Mouse (Mus musculus) lung, postnatal 0 days (tissue): ENCODE measurements around the gene Prr22. TPM values are rescaled to one million over a fixed set of nuclear protein-coding genes. Genes with fewer than 3 reads are reported as not detected.

Experiments used
- ATAC-seq: fragments of 200-750 bp; cut with Nextera tagmentation; 2 replicates; pipeline ENCODE4 v1.8.0; 2017; ENCODE audit warnings: moderate library complexity
- DNase-seq: peaks from one replicate; pipeline ENCODE4 v3.0.0-alpha.2; 2016; ENCODE audit warnings: low spot score
- H3K27ac ChIP-seq: fragments of 300-500 bp; sonication (generic); 2 replicates; pipeline ENCODE4 v1.5.1; 2014; ENCODE audit warnings: antibody characterized with exemption, mild to moderate bottlenecking, low read length, mixed read lengths
- H3K27me3 ChIP-seq: fragments of 300-500 bp; sonication (generic); replicated peaks from 2 replicates; pipeline ENCODE4 v1.6.1; 2014; ENCODE audit warnings: low read length, mixed read lengths; ENCODE audit not compliant: insufficient read depth
- H3K36me3 ChIP-seq: fragments of 300-500 bp; sonication (generic); 2 replicates; pipeline ENCODE4 v1.6.1; 2014; ENCODE audit warnings: low read length, mixed read lengths; ENCODE audit not compliant: insufficient read depth
- H3K4me1 ChIP-seq: fragments of 300-500 bp; sonication (generic); 2 replicates; pipeline ENCODE4 v1.6.1; 2014; ENCODE audit warnings: antibody characterized with exemption, low read depth, low read length, mixed read lengths; ENCODE audit not compliant: insufficient read depth
- H3K4me2 ChIP-seq: fragments of 300-500 bp; sonication (generic); replicated peaks from 2 replicates; pipeline ENCODE4 v1.6.1; 2014; ENCODE audit warnings: low read depth, mild to moderate bottlenecking, low read length, moderate library complexity, mixed read lengths
- H3K4me3 ChIP-seq: fragments of 300-500 bp; sonication (generic); 2 replicates; pipeline ENCODE4 v1.5.1; 2014; ENCODE audit warnings: low read depth, low read length
- H3K9ac ChIP-seq: fragments of 300-500 bp; sonication (generic); replicated peaks from 2 replicates; pipeline ENCODE4 v1.6.1; 2014; ENCODE audit warnings: low read depth, mild to moderate bottlenecking
- H3K9me3 ChIP-seq: fragments of 300-500 bp; sonication (generic); 2 replicates; pipeline ENCODE4 v1.6.1; 2016; ENCODE audit warnings: low read length, mixed read lengths
- CTCF ChIP-seq: IDR thresholded peaks from 2 replicates; pipeline ENCODE4 v1.5.1; 2016; ENCODE audit warnings: antibody characterized with exemption, mild to moderate bottlenecking
- EP300 ChIP-seq: IDR thresholded peaks from 2 replicates; pipeline ENCODE4 v1.6.1; 2016; ENCODE audit warnings: antibody characterized with exemption, mild to moderate bottlenecking, control low read depth
- WGBS: fragments of 180-500 bp; shearing (Covaris S2); extraction: QIAGEN DNeasy Blood & Tissue Kit; methylation state at CpG from one replicate; pipeline ENCODE4 v1.1.7; 2014; 5-methylcytosine and 5-hydroxymethylcytosine counted together
- polyA plus RNA-seq: library from polyadenylated mRNA; unstranded; fragments of >200 nt; fragmentation: Nextera tagmentation; extraction: Ambion mirVana; gene quantifications from 2 replicates; pipeline ENCODE4 v1.2.1, GENCODE M21; 2015

The Prr22 gene
- polyA plus RNA-seq, 1 experiment from 2014 or later, result 0.23 TPM

DNA sequence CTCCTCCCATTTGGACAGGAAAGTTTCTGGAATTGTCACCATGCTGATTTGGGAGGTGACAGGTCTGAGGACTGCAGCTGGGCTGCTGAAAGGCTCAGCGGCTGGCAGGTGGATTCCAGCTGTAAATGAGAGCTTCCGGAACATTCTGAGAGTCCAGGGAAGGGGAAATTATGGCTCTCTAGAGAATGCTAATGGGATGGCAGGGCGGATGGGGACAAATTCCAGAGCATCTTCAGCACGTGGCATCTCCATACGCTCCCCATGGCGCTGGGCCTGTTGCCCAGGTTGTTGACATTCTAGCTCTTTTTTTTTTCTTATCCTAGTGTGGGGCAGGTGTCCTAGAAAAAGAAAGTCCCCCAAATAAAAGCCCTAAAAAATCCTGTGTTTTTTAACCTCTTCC lies 40.9 kb upstream of the Prr22 start:
- ATAC-seq (no peak), DNase-seq (no peak)
- Histone ChIP-seq H3K27me3 (no peaks in the 10 kb centered on the region), H3K27ac (no peak overlapping the region), H3K4me1 (no peaks in the 10 kb centered on the region), H3K9ac (no peak overlapping the region), H3K4me2 (no peak overlapping the region), H3K9me3 (no peaks in the 10 kb centered on the region), H3K4me3 (no peak overlapping the region), H3K36me3 (no peaks in the 10 kb centered on the region)
- TF ChIP-seq CTCF (no peak), EP300 (no peak)
- 38% methylated on average over 6 of the region's 6 CpGs for WGBS

DNA sequence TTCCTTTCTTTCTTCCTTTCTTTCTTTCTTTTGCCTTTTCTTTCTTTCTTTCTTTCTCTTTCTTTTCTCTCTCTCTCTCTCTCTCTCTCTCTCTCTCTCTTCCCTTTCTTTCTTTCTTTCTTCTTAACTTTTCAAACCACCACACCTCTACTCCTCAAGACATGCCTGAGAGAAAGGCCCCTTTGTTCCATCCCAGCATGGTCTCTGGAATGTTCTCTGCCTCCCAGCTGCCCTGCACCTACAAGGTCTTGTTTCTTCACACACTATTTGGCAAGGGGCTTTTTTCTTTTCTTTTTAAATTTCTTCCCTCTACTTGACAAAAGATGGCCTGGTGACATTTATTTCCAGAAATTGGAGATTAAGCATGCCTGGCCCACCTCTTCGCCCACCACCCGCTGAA lies 40.4 kb upstream of the Prr22 start:
- Histone ChIP-seq H3K27ac (no peak overlapping the region), H3K9ac (no peak overlapping the region), H3K4me3 (no peak overlapping the region), H3K4me1 (no peaks in the 10 kb centered on the region), H3K9me3 (no peaks in the 10 kb centered on the region), H3K4me2 (no peak overlapping the region), H3K27me3 (no peaks in the 10 kb centered on the region), H3K36me3 (no peaks in the 10 kb centered on the region)
- ATAC-seq (no peak), DNase-seq (no peak)
- TF ChIP-seq EP300 (no peak), CTCF (no peak)
- WGBS, result 56% methylated on average over 2 of the region's 2 CpGs

DNA sequence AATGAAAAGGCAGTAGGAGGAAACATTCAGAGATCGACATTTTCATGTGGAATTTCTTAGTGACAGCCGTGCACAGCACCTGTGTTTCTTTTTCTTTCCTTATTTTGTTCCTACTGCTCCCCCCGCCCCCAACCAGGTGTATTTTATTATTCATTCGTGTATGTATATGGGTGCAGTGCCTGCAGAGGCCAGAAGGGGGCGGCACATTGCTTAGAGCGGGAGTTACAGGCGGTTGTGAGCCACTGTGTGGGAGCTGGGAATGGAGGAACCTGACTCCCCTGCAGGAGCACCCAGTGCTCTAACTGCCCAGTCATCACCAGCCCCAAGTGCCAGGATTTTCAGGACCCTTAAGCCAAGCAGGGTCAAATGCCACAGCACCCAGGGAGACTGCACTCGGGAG lies 33.5 kb upstream of the Prr22 start:
- H3K4me3 ChIP-seq, result no peak overlapping the region
- no peak overlapping the region for H3K9ac ChIP-seq
- H3K4me1 ChIP-seq, result no peaks in the 10 kb centered on the region
- no peak for TF ChIP-seq EP300
- TF ChIP-seq CTCF, result peak; percentile 51
- DNase-seq (no peak), ATAC-seq (no peak)
- no peak overlapping the region for H3K27ac ChIP-seq
- H3K27me3 ChIP-seq, result no peaks in the 10 kb centered on the region
- no peak overlapping the region for H3K4me2 ChIP-seq
- H3K36me3 ChIP-seq, result no peaks in the 10 kb centered on the region
- no peaks in the 10 kb centered on the region for H3K9me3 ChIP-seq
- WGBS, result 42% methylated on average over 8 of the region's 8 CpGs

DNA sequence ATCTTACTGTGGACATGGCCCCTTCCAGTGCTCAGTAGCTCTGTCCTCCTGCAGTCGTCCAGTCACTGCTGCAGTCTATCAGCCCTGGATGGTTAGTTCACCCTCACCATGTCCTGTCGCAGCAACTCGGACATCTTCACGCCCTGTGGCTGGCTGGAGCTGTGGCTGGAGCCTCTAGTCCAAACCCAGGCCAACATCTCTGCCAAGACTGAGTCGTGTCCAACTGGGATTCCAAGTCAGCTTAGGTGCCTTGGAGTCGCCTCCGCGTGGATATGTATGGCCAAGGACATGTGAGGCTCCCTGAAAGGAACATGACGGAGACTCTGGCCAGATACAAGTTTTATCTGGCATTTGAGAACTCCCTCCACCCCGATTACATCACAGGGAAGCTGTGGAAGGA lies 31.8 kb upstream of the Prr22 start:
- ATAC-seq (no peak), DNase-seq (no peak)
- no peaks in the 10 kb centered on the region for H3K27me3 ChIP-seq
- no peak overlapping the region for H3K9ac ChIP-seq
- TF ChIP-seq CTCF, result no peak
- no peak for TF ChIP-seq EP300
- H3K36me3 ChIP-seq, result no peaks in the 10 kb centered on the region
- no peak overlapping the region for H3K4me3 ChIP-seq
- no peaks in the 10 kb centered on the region for H3K4me1 ChIP-seq
- 71% methylated on average over 10 of the region's 10 CpGs for WGBS
- no peak overlapping the region for H3K27ac ChIP-seq
- no peak overlapping the region for H3K4me2 ChIP-seq
- no peaks in the 10 kb centered on the region for H3K9me3 ChIP-seq

DNA sequence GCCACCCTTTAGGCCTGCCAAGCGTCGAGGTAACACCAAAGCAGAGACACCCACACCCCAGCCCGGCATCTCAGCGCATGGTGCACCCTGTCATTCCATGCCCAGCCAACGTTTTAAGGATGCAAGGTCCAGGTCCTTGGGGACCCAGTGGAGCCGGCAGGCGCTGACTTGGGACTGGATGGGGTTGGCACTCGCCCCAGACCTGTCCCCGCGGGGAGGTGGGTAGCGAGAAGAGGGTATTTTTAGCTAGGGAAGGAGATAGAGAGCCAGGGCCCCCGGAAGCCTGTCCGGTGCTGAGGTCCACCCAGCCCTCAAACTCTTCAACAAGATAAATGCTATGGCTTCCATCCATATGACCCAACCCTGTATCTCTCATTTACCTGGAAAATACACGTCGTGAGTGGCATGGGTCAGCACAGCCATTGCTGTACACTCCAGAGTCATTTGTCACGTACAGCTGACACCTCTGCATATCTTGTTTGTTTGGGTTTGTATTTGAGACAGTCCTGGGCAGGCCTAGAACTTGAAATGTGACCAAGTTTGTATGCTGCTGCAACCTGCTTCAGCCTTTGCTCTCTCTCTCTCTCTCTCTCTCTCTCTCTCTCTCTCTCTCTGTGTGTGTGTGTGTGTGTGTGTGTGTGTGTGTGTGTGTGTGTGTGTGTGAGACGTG lies 29.8 kb upstream of the Prr22 start:
- H3K9ac ChIP-seq, result no peak overlapping the region
- ATAC-seq (no peak), DNase-seq (no peak)
- 72% methylated on average over 17 of the region's 17 CpGs for WGBS
- H3K27ac ChIP-seq, result no peak overlapping the region
- no peak overlapping the region for H3K4me3 ChIP-seq
- H3K36me3 ChIP-seq, result no peaks in the 10 kb centered on the region
- no peak overlapping the region for H3K4me2 ChIP-seq
- no peaks in the 10 kb centered on the region for H3K9me3 ChIP-seq
- TF ChIP-seq EP300 (no peak), CTCF (no peak)
- H3K4me1 ChIP-seq, result no peaks in the 10 kb centered on the region
- no peaks in the 10 kb centered on the region for H3K27me3 ChIP-seq

DNA sequence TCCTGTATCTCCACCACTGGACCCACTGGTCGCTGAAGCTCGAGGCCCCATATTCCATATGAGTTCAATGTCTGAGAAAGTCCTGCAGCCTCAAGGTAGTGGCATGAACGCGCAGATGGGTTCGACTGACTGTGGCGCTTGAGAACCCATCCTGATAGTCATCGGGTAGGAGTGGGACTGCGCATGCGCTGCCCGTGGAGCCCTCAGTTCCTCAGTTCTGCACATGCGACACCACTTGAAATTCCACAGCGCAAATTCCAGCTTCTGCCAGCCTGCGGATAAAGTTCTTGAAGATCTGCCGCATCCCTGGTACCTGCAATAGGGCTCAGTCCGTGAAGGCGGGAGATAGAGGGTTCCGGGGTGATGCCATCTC lies 29.3 kb upstream of the Prr22 start:
- H3K4me3 ChIP-seq, result no peak overlapping the region
- no peaks in the 10 kb centered on the region for H3K9me3 ChIP-seq
- TF ChIP-seq CTCF, result no peak
- no peak for TF ChIP-seq EP300
- DNase-seq (peak; percentile 21), ATAC-seq (peak; percentile 19; the same call in 1 of the 2 replicates)
- no peak overlapping the region for H3K4me2 ChIP-seq
- H3K36me3 ChIP-seq, result no peaks in the 10 kb centered on the region
- no peaks in the 10 kb centered on the region for H3K27me3 ChIP-seq
- H3K9ac ChIP-seq, result no peak overlapping the region
- H3K27ac ChIP-seq, result no peak overlapping the region
- no peaks in the 10 kb centered on the region for H3K4me1 ChIP-seq
- 70% methylated on average over 17 of the region's 17 CpGs for WGBS

DNA sequence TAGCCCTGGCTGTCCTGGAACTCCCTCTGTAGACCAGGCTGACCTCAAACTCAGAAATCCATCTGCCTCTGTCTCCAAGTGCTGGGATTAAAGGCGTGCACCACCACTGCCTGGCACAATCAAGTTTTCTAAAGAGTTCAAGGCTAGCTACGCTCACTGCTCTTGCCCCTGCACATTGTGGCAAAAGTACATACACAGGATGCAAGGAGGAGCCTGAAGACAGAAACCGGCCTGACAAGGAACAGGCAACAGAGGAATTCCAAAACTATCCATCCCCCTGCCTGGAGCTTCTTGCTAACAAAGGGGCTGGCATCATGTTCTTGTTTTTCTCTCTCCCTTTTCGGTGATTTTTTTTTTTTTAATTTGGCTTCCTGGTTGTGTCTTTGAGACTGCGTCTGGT lies 25.9 kb upstream of the Prr22 start:
- H3K9me3 ChIP-seq, result no peaks in the 10 kb centered on the region
- WGBS, result 33% methylated on average over 5 of the region's 5 CpGs
- no peak overlapping the region for H3K4me2 ChIP-seq
- ATAC-seq (no peak), DNase-seq (no peak)
- H3K9ac ChIP-seq, result no peak overlapping the region
- H3K27me3 ChIP-seq, result no peaks in the 10 kb centered on the region
- no peaks in the 10 kb centered on the region for H3K4me1 ChIP-seq
- H3K4me3 ChIP-seq, result no peak overlapping the region
- H3K27ac ChIP-seq, result no peak overlapping the region
- TF ChIP-seq CTCF, result no peak
- no peak for TF ChIP-seq EP300
- no peaks in the 10 kb centered on the region for H3K36me3 ChIP-seq
